Mouse (Mus musculus): ENCODE measurements around the gene Wfdc11.

- TF ChIP-seq POLR2A (IDR thresholded peaks at IDR 0.05; ENCODE audit: low read depth, low read length) (no peak), CTCF (IDR thresholded peaks at IDR 0.05; ENCODE audit: extremely low read depth, insufficient read length, insufficient replicate concordance, low read depth, low read length) (no peak)
Observed at GRCm38 (mm10) chr2:164664851-164665250, 9.0 kb downstream of the Wfdc11 start.

Data from small intestine, adult 2 months (tissue).